Mouse (Mus musculus) liver, embryonic 14.5 days (tissue): ENCODE measurements around the gene Tmco2. TPM values are rescaled to one million over a fixed set of nuclear protein-coding genes. Genes with fewer than 3 reads are reported as not detected.
A peak's percentile ranks its signal among the peaks of the same experiment; 100 is the strongest.

Source experiments
- ATAC-seq: fragments of 200-750 bp; cut with Nextera tagmentation; 2 replicates; pipeline ENCODE4 v1.8.0; 2017; ENCODE audit warnings: moderate number of reproducible peaks, mild to moderate bottlenecking, moderate library complexity; ENCODE audit not compliant: insufficient read depth
- DNase-seq, 3 experiments: peaks; one replicate each; pipeline ENCODE4 v3.0.0-alpha.2; 2012 to 2013; ENCODE audit warnings: low read depth in 3 of 3, low spot score in 3 of 3
- H3K27ac ChIP-seq: fragments of 300-500 bp; sonication (generic); 2 replicates; pipeline ENCODE4 v1.5.1; 2014; ENCODE audit warnings: moderate library complexity, mild to moderate bottlenecking, control low read depth, inconsistent platforms
- H3K27me3 ChIP-seq: fragments of 300-500 bp; sonication (generic); 2 replicates; pipeline ENCODE4 v1.6.1; 2014; ENCODE audit warnings: mild to moderate bottlenecking, low read length, moderate library complexity; ENCODE audit not compliant: control insufficient read depth, insufficient read depth
- H3K36me3 ChIP-seq: fragments of 300-500 bp; sonication (generic); replicated peaks from 2 replicates; pipeline ENCODE4 v1.6.1; 2014; ENCODE audit warnings: low read depth; ENCODE audit not compliant: control insufficient read depth, insufficient read depth
- H3K4me1 ChIP-seq, 2 experiments: fragments of 200-500 bp in 1 of 2; fragments of 300-500 bp in 1 of 2; sonication (generic) in 1 of 2; replicated peaks; 2 replicates each; pipeline ENCODE4 v1.6.1; 2012 to 2014; ENCODE audit warnings: antibody characterized with exemption in 1 of 2, inconsistent platforms in 1 of 2, low read length in 1 of 2; ENCODE audit not compliant: control insufficient read depth in 2 of 2, insufficient read depth in 2 of 2
- H3K4me2 ChIP-seq: fragments of 300-500 bp; sonication (generic); 2 replicates; pipeline ENCODE4 v1.6.1; 2014; ENCODE audit warnings: low read depth, mild to moderate bottlenecking, control low read depth, moderate library complexity
- H3K4me3 ChIP-seq, 2 experiments: fragments of 200-500 bp in 1 of 2; fragments of 300-500 bp in 1 of 2; sonication (generic) in 1 of 2; 2 replicates each; pipeline ENCODE4 v1.5.1; 2012 to 2014; ENCODE audit warnings: low read depth in 2 of 2, low read length in 2 of 2, mild to moderate bottlenecking in 2 of 2, control low read depth in 1 of 2, inconsistent platforms in 1 of 2, moderate library complexity in 1 of 2; ENCODE audit not compliant: insufficient read depth in 1 of 2
- H3K9ac ChIP-seq: fragments of 300-500 bp; sonication (generic); replicated peaks from 2 replicates; pipeline ENCODE4 v1.6.1; 2014; ENCODE audit warnings: mild to moderate bottlenecking, control low read depth, moderate library complexity
- H3K9me3 ChIP-seq: fragments of 300-500 bp; sonication (generic); 2 replicates; pipeline ENCODE4 v1.6.1; 2016; ENCODE audit warnings: low read length, mixed read lengths; ENCODE audit not compliant: control insufficient read depth
- CTCF ChIP-seq: IDR thresholded peaks from 2 replicates; pipeline ENCODE4 v1.5.1; 2016; ENCODE audit warnings: antibody characterized with exemption, low read depth, control low read depth
- EP300 ChIP-seq: IDR thresholded peaks from 2 replicates; pipeline ENCODE4 v1.6.1; 2016; ENCODE audit warnings: antibody characterized with exemption, low read depth
- WGBS: fragments of 180-500 bp; shearing (Covaris S2); extraction: QIAGEN DNeasy Blood & Tissue Kit; methylation state at CpG from one replicate; pipeline ENCODE4 v1.1.7; 2014; ENCODE audit not compliant: insufficient replicate concordance; 5-methylcytosine and 5-hydroxymethylcytosine counted together
- polyA plus RNA-seq, 2 experiments: library from polyadenylated mRNA; depleted of rRNA in 1 of 2; stranded (reverse) in 1 of 2; unstranded in 1 of 2; fragments of >200 nt; fragmentation: Nextera tagmentation in 1 of 2; extraction: Ambion mirVana in 1 of 2; gene quantifications; 2 replicates each; pipeline versions ENCODE4 v1.2.1 to v1.2.3; 2012 to 2014

The Tmco2 gene
- polyA plus RNA-seq, 2 experiments, result not detected

- H3K27me3 ChIP-seq, result peaks cover 14% of the 10 kb centered on the region
- H3K9ac ChIP-seq, result no peak overlapping the region
- ATAC-seq (no peak), DNase-seq (no peak)
- no peaks in the 10 kb centered on the region for H3K4me1 ChIP-seq
- H3K27ac ChIP-seq, result no peak overlapping the region
- H3K9me3 ChIP-seq, result no peaks in the 10 kb centered on the region
- H3K4me2 ChIP-seq, result no peak overlapping the region
- WGBS, result 45% methylated on average over 2 of the region's 2 CpGs
- H3K36me3 ChIP-seq, result no peaks in the 10 kb centered on the region; the same call in 1 of the 2 replicates
- TF ChIP-seq CTCF, result no peak
- no peak for TF ChIP-seq EP300
- H3K4me3 ChIP-seq, result no peak overlapping the region
Observed at GRCm38 (mm10) chr4:121057032-121057431, 52.0 kb downstream of the Tmco2 start.

DNA sequence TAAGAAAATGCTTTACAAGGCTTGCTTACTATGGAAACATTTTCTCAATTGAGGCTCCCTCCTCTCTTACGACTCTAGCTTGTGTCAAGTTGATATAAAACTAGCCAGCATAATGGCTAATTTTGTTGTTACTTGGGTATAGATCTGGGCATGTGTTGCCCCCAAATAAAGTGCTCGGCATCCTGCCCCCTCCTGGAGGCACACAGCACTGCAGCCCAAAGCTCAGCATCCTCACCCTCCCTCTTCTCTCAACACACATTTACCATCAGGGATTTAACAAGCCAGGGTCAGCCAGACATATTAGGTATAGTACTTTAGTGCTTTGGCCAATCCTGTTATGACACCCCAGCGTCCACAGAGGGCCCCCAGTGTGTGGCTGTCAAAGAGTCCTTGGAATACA is 52.7 kb downstream of the Tmco2 start:
- Histone ChIP-seq H3K36me3 (no peaks in the 10 kb centered on the region; the same call in 1 of the 2 replicates), H3K4me3 (no peak overlapping the region), H3K9me3 (no peaks in the 10 kb centered on the region), H3K4me1 (no peaks in the 10 kb centered on the region), H3K27ac (no peak overlapping the region), H3K4me2 (no peak overlapping the region), H3K9ac (no peak overlapping the region), H3K27me3 (peaks cover 14% of the 10 kb centered on the region)
- TF ChIP-seq CTCF (peak; percentile 76), EP300 (no peak)
- DNase-seq (no peak), ATAC-seq (no peak)
- WGBS, result 30% methylated on average over 3 of the region's 3 CpGs

Other genes with a start within 250 kb of the Tmco2 start
- gene Exo5, start 184.2 kb downstream of the Tmco2 start, polyA plus RNA-seq (2012; rRNA removed), result 3.4 and 7.2 TPM in 2 replicates
- gene Exo5, start 184.2 kb downstream of the Tmco2 start, polyA plus RNA-seq (2014; fragmentation: Nextera tagmentation; extraction: Ambion mirVana), result 5.3 and 5.8 TPM in 2 replicates
- 1.0 and 1.1 TPM in 2 replicates for gene Zfp69, start 157.5 kb downstream of the Tmco2 start, polyA plus RNA-seq (2012; rRNA removed)
- 1.2 and 1.3 TPM in 2 replicates for gene Zfp69, start 157.5 kb downstream of the Tmco2 start, polyA plus RNA-seq (2014; fragmentation: Nextera tagmentation; extraction: Ambion mirVana)
- 15.4 and 17.0 TPM in 2 replicates for gene Smap2, start 92.0 kb downstream of the Tmco2 start, polyA plus RNA-seq (2012; rRNA removed)
- gene Smap2, start 92.0 kb downstream of the Tmco2 start, polyA plus RNA-seq (2014; fragmentation: Nextera tagmentation; extraction: Ambion mirVana), result 19.6 and 22.1 TPM in 2 replicates
- 0.79 and 1.9 TPM in 2 replicates for gene Col9a2, start 69.8 kb downstream of the Tmco2 start, polyA plus RNA-seq (2012; rRNA removed)
- gene Col9a2, start 69.8 kb downstream of the Tmco2 start, polyA plus RNA-seq (2014; fragmentation: Nextera tagmentation; extraction: Ambion mirVana), result 0.83 and 1.1 TPM in 2 replicates
- gene Zmpste24, start 11.0 kb downstream of the Tmco2 start, polyA plus RNA-seq (2012; rRNA removed), result 8.3 and 10.3 TPM in 2 replicates
- 15.1 and 15.6 TPM in 2 replicates for gene Zmpste24, start 11.0 kb downstream of the Tmco2 start, polyA plus RNA-seq (2014; fragmentation: Nextera tagmentation; extraction: Ambion mirVana)
- gene Rlf, start 105.9 kb upstream of the Tmco2 start, polyA plus RNA-seq (2012; rRNA removed), result 3.1 and 5.0 TPM in 2 replicates
- gene Rlf, start 105.9 kb upstream of the Tmco2 start, polyA plus RNA-seq (2014; fragmentation: Nextera tagmentation; extraction: Ambion mirVana), result 6.4 and 7.1 TPM in 2 replicates
- not detected in 2 replicates for gene Gm12888, start 215.7 kb upstream of the Tmco2 start, polyA plus RNA-seq (2012; rRNA removed)
- not detected in 2 replicates for gene Gm12888, start 215.7 kb upstream of the Tmco2 start, polyA plus RNA-seq (2014; fragmentation: Nextera tagmentation; extraction: Ambion mirVana)